Mouse (Mus musculus): ENCODE measurements at regions not wholly inside any gene's neighbourhood (a gene's known extent, or its start where the extent isn't known, plus 50 kb on each side); places are given as distances from the start of the nearest gene placed in this dataset.
A peak's percentile ranks its signal among the peaks of the same experiment; 100 is the strongest.
"Not testable (repeated sequence)": the region's sequence is repeated elsewhere in the genome, so short reads cannot be mapped to it uniquely, and the experiment has no call there.

DNA sequence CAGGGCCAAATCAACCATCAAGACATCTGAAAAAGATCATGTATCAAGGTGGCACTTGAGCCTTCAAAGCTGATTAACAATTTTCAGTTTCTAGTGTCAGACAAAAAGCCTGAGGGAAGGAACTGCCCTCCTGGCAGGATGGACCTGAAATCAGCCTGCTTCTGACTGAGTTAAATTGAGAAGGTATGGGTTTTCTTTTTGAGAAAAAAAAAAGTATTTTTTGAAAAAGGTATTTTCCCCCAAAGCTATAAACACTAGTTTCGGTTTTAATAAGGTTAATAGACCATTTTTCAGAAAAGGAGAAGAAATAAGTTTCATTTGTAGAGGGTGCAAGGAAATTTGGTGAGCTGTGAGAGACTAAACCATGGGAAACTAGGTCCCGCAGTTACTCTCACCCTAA lies 124.6 kb upstream of the Mrpl21 start:
- DNase-seq = not testable (repeated sequence)

DNA sequence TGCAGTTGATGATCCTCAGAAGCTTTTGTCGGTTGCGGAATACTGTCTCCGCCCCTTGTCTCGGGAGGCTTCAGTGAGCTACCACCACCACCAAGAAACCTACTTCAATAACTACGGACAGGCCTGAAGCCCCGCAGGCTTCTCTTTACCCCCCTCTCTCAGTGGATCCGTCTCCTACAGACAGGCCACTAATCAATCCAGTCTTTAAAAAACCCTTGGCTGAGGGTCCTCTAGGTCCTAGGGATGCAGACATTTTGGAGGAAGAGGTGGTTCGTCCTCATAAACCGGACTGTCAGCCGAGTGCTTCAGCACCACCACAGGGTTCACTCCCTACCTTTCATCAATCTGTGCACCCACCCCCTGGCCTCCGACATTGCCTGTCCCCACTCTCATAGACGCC lies 123.4 kb upstream of the Mrpl21 start:
- DNase-seq = no peak

DNA sequence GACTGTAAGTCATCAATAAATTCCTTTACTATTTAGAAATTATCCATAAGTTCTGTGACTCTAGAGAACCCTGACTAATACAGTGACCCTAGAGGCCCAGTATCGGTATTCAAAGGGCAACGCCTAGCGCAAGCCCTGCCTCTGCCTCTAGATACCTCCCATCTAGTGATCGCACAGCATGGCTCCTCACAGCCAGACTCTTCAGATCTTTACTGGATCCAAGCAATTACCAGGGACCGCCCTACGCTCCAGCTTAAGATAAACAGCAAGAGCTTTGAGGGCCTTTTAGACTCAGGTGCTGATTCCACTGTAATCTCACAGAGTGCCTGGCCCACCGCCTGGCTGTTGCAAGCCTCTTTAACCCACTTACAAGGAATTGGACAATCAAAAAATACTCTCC lies 115.0 kb upstream of the Mrpl21 start:
- DNase-seq = no peak

- no peak for DNase-seq
Observed at GRCm38 (mm10) chr19:3182625-3183024, 100.1 kb upstream of the Mrpl21 start.

GRCm38 (mm10) chr19:3192644-3193043 lies 90.1 kb upstream of the Mrpl21 start:
- no peak for DNase-seq

DNA sequence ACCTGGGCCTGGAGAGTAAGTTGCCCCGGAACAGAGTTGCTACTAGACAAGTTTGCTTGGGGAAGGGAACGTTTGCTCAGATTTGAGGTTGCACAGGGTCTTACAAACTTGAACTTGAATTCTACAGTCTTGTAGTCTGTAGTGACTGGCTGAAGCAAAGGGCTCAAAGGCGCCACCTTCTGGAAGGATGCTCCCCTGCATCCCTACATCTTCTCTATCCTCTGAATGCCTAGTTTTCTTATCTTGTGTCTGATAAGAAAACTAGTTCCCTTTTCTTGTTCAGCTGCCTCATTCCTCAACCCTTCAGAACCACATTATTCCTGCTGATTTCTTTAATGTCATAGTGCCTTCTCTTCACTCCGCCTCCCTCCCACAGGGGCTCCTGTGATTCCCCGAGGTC lies 78.2 kb upstream of the Mrpl21 start:
- not testable (repeated sequence) for DNase-seq

- DNase-seq = not testable (repeated sequence)
Observed at GRCm38 (mm10) chr19:3205406-3205805, 77.3 kb upstream of the Mrpl21 start.

GRCm38 (mm10) chr19:3208283-3208682 lies 74.4 kb upstream of the Mrpl21 start:
- DNase-seq = peak; percentile 10
